Mouse (Mus musculus) neural tube, postnatal 0 days (tissue): Measurements from ENCODE around the gene Adamts7. TPM values are rescaled to one million over a fixed set of nuclear protein-coding genes. Genes with fewer than 3 reads are reported as not detected.

ENCODE experiments used
- polyA plus RNA-seq: library from polyadenylated mRNA; unstranded; fragments of >200 nt; fragmentation: Nextera tagmentation; extraction: Ambion mirVana; gene quantifications from 2 replicates; pipeline ENCODE4 v1.2.1, GENCODE M21; 2015

The Adamts7 gene
- 2.7 and 3.2 TPM in 2 replicates for polyA plus RNA-seq

GRCm38 (mm10) chr9:90162926-90163748, at the start of gene Adamts7:
TSS of gene Adamts7 (plus strand) at chr9:90163069.

GRCm38 (mm10) chr9:90114567-90115307, 48.1 kb upstream of the Adamts7 start, which contains the start of gene Morf4l1:
TSS of gene Morf4l1 (minus strand) at chr9:90114774.

Other genes with a start within 250 kb of the Adamts7 start
- gene Ctsh, start 108.9 kb upstream of the Adamts7 start, polyA plus RNA-seq: 57.8 and 71.8 TPM in 2 replicates
- gene Morf4l1, start 48.3 kb upstream of the Adamts7 start, polyA plus RNA-seq: 476 and 513 TPM in 2 replicates
- 4.1 and 4.9 TPM in 2 replicates for gene Tbc1d2b, start 107.7 kb downstream of the Adamts7 start, polyA plus RNA-seq